Mouse (Mus musculus): Measurements from ENCODE around the gene Ripor1.

DNA sequence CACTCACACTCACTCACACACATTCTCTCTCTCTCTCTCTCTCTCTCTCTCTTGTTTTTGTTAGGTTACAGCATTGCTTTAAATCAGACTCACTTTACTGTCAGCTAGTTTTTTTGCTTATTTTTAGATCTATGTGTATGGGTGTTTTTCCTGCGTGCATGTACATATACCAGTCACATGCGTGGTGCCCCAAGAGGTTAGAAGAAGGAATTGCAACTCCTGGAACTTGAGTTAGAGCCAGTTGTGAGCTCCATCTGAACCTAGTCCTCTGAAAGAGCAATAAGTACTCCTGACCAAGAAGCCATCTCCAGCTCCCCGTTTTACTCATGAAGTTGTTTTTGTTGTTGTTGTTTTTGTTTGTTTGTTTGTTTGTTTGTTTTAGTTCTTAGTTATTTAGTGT is 56.1 kb downstream of the Ripor1 start:
- TF ChIP-seq CTCF (IDR thresholded peaks at IDR 0.05; ENCODE audit: low read depth) (peak; percentile 63), EP300 (IDR thresholded peaks at IDR 0.05; ENCODE audit: low read depth) (no peak)
